Mouse (Mus musculus) CH12.LX (cell line): ENCODE measurements at regions not wholly inside any gene's neighbourhood (a gene's known extent, or its start where the extent isn't known, plus 50 kb on each side); places are given as distances from the start of the nearest gene placed in this dataset.

Experiments used
- DNase-seq: peaks from one replicate; pipeline ENCODE4 v3.0.0-alpha.2; 2013; ENCODE audit errors: extremely low read depth
- H3K27ac ChIP-seq: 2 replicates; pipeline ENCODE4 v1.5.1; 2012; ENCODE audit warnings: low read depth, mild to moderate bottlenecking, control low read depth, moderate library complexity; ENCODE audit not compliant: insufficient read depth
- H3K27me3 ChIP-seq: replicated peaks from 2 replicates; pipeline ENCODE3; 2012; ENCODE audit warnings: inconsistent platforms
- H3K36me3 ChIP-seq, 2 experiments: replicated peaks in 1 of 2; 2 replicates each; pipeline versions ENCODE3 to v1.6.1; 2012; ENCODE audit warnings: inconsistent platforms in 1 of 2, low read length in 1 of 2, mild to moderate bottlenecking in 1 of 2, mixed read lengths in 1 of 2, moderate library complexity in 1 of 2; ENCODE audit not compliant: control insufficient read depth in 1 of 2, insufficient read depth in 1 of 2
- H3K4me1 ChIP-seq, 2 experiments: 2 replicates each; pipeline ENCODE4 v1.6.1; 2012; ENCODE audit warnings: inconsistent platforms in 1 of 2, moderate library complexity in 1 of 2; ENCODE audit not compliant: insufficient read depth in 2 of 2, control insufficient read depth in 1 of 2
- H3K4me2 ChIP-seq: 2 replicates; pipeline ENCODE4 v1.6.1; 2012; ENCODE audit warnings: low read depth, mild to moderate bottlenecking, control low read depth; ENCODE audit not compliant: poor library complexity, insufficient read depth, severe bottlenecking
- H3K4me3 ChIP-seq, 3 experiments: fragments of 150-350 bp in 1 of 3; sonication (generic) in 1 of 3; replicated peaks in 1 of 3; 2 replicates each; pipeline versions ENCODE3 to v1.5.1; 2011 to 2012; ENCODE audit warnings: low read depth in 2 of 3, low read length in 2 of 3, mild to moderate bottlenecking in 2 of 3, moderate library complexity in 2 of 3, control low read depth in 1 of 3, improper control_type of control experiment in 1 of 3, inconsistent platforms in 1 of 3, mixed read lengths in 1 of 3; ENCODE audit not compliant: poor library complexity in 1 of 3
- H3K79me2 ChIP-seq: replicated peaks from 2 replicates; pipeline ENCODE4 v1.6.1; 2012; ENCODE audit warnings: mild to moderate bottlenecking, moderate library complexity; ENCODE audit not compliant: control insufficient read depth, poor library complexity, insufficient read depth, severe bottlenecking; ENCODE audit errors: extremely low read depth
- H3K9ac ChIP-seq: 2 replicates; pipeline ENCODE4 v1.6.1; 2012; ENCODE audit warnings: low read depth, mild to moderate bottlenecking, control low read depth, moderate library complexity; ENCODE audit not compliant: insufficient read depth
- H3K9me3 ChIP-seq: replicated peaks from 2 replicates; pipeline ENCODE3; 2012; ENCODE audit warnings: low read length, inconsistent platforms, mixed read lengths
- BHLHE40 ChIP-seq: IDR thresholded peaks from 2 replicates; pipeline ENCODE4 v1.6.1; 2011; ENCODE audit warnings: mild to moderate bottlenecking, low read depth, low read length, improper control_type of control experiment
- CTCF ChIP-seq, 2 experiments: IDR thresholded peaks in 1 of 2; conservative IDR thresholded peaks in 1 of 2; 2 replicates each; pipeline ENCODE4 v1.5.1; 2011 to 2012; ENCODE audit warnings: low read depth in 2 of 2, low read length in 2 of 2, improper control_type of control experiment in 1 of 2, inconsistent platforms in 1 of 2, mild to moderate bottlenecking in 1 of 2, moderate library complexity in 1 of 2
- E2F4 ChIP-seq: IDR thresholded peaks from 2 replicates; pipeline ENCODE4 v1.6.1; 2011; ENCODE audit warnings: low read depth, low read length, improper control_type of control experiment; ENCODE audit not compliant: insufficient replicate concordance
- ELF1 ChIP-seq: IDR thresholded peaks from 2 replicates; pipeline ENCODE4 v1.6.1; 2014; ENCODE audit warnings: low read depth, mild to moderate bottlenecking, inconsistent platforms, low read length, improper control_type of control experiment
- EP300 ChIP-seq: IDR thresholded peaks from 2 replicates; pipeline ENCODE4 v1.6.1; 2011; ENCODE audit warnings: low read length, improper control_type of control experiment
- GABPA ChIP-seq: IDR thresholded peaks from 2 replicates; pipeline ENCODE4 v1.6.1; 2012; ENCODE audit warnings: low read depth, low read length, improper control_type of control experiment, inconsistent platforms; ENCODE audit not compliant: insufficient replicate concordance
- MAX ChIP-seq: IDR thresholded peaks from 2 replicates; pipeline ENCODE4 v1.6.1; 2011; ENCODE audit warnings: low read length, improper control_type of control experiment
- MXI1 ChIP-seq: IDR thresholded peaks from 2 replicates; pipeline ENCODE4 v1.6.1; 2011; ENCODE audit warnings: mild to moderate bottlenecking, low read depth, low read length, improper control_type of control experiment
- MYC ChIP-seq: IDR thresholded peaks from 2 replicates; pipeline ENCODE4 v1.6.1; 2011; ENCODE audit warnings: low read depth, mild to moderate bottlenecking, improper control_type of control experiment, low read length
- NRF1 ChIP-seq: IDR thresholded peaks from 2 replicates; pipeline ENCODE4 v1.6.1; 2014; ENCODE audit warnings: low read depth, mild to moderate bottlenecking, inconsistent platforms, low read length, improper control_type of control experiment, moderate library complexity
- RAD21 ChIP-seq: IDR thresholded peaks from 2 replicates; pipeline ENCODE4 v1.6.1; 2011; ENCODE audit warnings: low read depth, mild to moderate bottlenecking, low read length, improper control_type of control experiment, moderate library complexity
- SIN3A ChIP-seq: IDR thresholded peaks from 2 replicates; pipeline ENCODE4 v1.6.1; 2012; ENCODE audit warnings: low read length, improper control_type of control experiment, inconsistent platforms
- SMC3 ChIP-seq: IDR thresholded peaks from 2 replicates; pipeline ENCODE4 v1.6.1; 2011; ENCODE audit warnings: low read depth, low read length, improper control_type of control experiment
- TBP ChIP-seq: conservative IDR thresholded peaks from 2 replicates; pipeline ENCODE4 v1.6.1; 2011; ENCODE audit warnings: low read depth, low read length, improper control_type of control experiment
- UBTF ChIP-seq: IDR thresholded peaks from 2 replicates; pipeline ENCODE4 v1.6.1; 2012; ENCODE audit warnings: low read depth, mild to moderate bottlenecking, inconsistent platforms, low read length, improper control_type of control experiment, moderate library complexity
- ZNF384 ChIP-seq: IDR thresholded peaks from 2 replicates; pipeline ENCODE4 v1.6.1; 2012; ENCODE audit warnings: low read depth, low read length, improper control_type of control experiment, inconsistent platforms
- dilution Hi-C: fragments of 300-500 bp; cut with MboI; formaldehyde crosslinking; loops from 2 replicates; pipeline ENCODE4 v1.14.3; 2020; ENCODE audit warnings: low sequenced_read_pairs; ENCODE audit not compliant: extremely low pct_unique_long_range_greater_than_20kb, extremely low pct_ligation_motif_present
- in situ Hi-C: fragments of 300-500 bp; cut with MboI; formaldehyde crosslinking; loops from 3 replicates; pipeline ENCODE4 v1.14.3; 2019; ENCODE audit warnings: low sequenced_read_pairs, low pct_ligation_motif_present, low pct_unique_long_range_greater_than_20kb, mixed read lengths

- DNase-seq, result no peak
- no peak overlapping the region for H3K27ac ChIP-seq
- H3K9ac ChIP-seq, result no peak overlapping the region
- H3K79me2 ChIP-seq, result no peaks in the 10 kb centered on the region
- TF ChIP-seq E2F4, result no peak
- no peak for TF ChIP-seq TBP
- no peak for TF ChIP-seq SIN3A
- TF ChIP-seq NRF1, result no peak
- no peak for TF ChIP-seq EP300
- TF ChIP-seq GABPA, result no peak
- no peak for TF ChIP-seq MAX
- TF ChIP-seq MXI1, result no peak
- in situ Hi-C loops, result loop anchor here (25.0 kb wide), 1 partner anchor 102 kb away; the partner anchor contains the start of gene Gzmf
- dilution Hi-C loops, result no loop called here
- no peak overlapping the region for H3K4me2 ChIP-seq
- H3K4me3 ChIP-seq, result no peak overlapping the region
- peaks cover 5 to 19% of the 10 kb centered on the region in 2 experiments; a peak in 3 of 4 replicates for H3K4me1 ChIP-seq
- no peaks in the 10 kb centered on the region for H3K36me3 ChIP-seq
- peaks cover 4% of the 10 kb centered on the region for H3K27me3 ChIP-seq
- no peaks in the 10 kb centered on the region for H3K9me3 ChIP-seq
Measured at GRCm38 (mm10) chr14:56313969-56314368, 50.9 kb upstream of the Atp12a start.

DNA sequence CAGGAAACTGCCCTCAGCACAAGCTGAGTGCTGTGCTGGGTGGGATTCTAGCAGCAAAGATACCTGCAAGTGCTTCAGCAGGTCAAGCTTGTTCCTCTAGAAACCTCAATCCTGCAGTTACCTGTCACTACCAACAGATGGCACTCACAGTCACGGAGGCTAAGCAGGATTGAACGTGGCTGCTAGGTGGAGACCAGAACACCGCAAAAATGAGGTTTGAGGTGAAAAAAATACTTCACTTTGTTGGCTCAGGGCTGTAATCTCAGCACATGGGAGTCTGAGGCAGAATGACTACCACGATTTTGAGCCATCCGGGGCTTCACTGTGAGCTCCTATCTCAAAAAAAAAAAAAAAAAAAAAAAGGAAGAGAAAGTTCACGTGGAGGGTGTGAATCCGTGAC lies 50.4 kb upstream of the Atp12a start:
- Histone ChIP-seq H3K4me3 (no peak overlapping the region), H3K27me3 (peaks cover 3% of the 10 kb centered on the region), H3K36me3 (no peaks in the 10 kb centered on the region), H3K27ac (no peak overlapping the region), H3K79me2 (no peaks in the 10 kb centered on the region), H3K9ac (no peak overlapping the region), H3K9me3 (no peaks in the 10 kb centered on the region), H3K4me1 (peaks cover 5 to 19% of the 10 kb centered on the region in 2 experiments; a peak in 3 of 4 replicates), H3K4me2 (peak overlapping the region; percentile 86)
- TF ChIP-seq SMC3 (peak; percentile 64), ZNF384 (peak; percentile 88), MYC (peak; percentile 51; the same call in 1 of the 2 replicates), RAD21 (peak; percentile 50), MAX (peak; percentile 61), ELF1 (no peak), CTCF (conservative IDR thresholded peaks at IDR 0.05 in 1 of 2, IDR thresholded peaks at IDR 0.05 in 1 of 2; ENCODE audit: low read depth in 2 of 2, low read length in 2 of 2) (peak; percentile 81 to 89), UBTF (no peak), BHLHE40 (peak; percentile 65)
- in situ Hi-C loops, result loop anchor here (25.0 kb wide), 1 partner anchor 102 kb away; the partner anchor contains the start of gene Gzmf
- dilution Hi-C loops, result no loop called here
- peak; percentile 72 for DNase-seq
